Mouse (Mus musculus): ENCODE measurements around the gene Rsf1.

GRCm38 (mm10) chr7:97726080-97726479, 146.4 kb downstream of the Rsf1 start:
- TF ChIP-seq CTCF (IDR thresholded peaks at IDR 0.05; ENCODE audit: low read depth, low read length): no peak
- no peak for TF ChIP-seq TAL1 (conservative IDR thresholded peaks at IDR 0.05; ENCODE audit: low read depth, low read length)
- TF ChIP-seq GATA1 (IDR thresholded peaks at IDR 0.05; ENCODE audit: borderline replicate concordance, low read length): no peak
- TF ChIP-seq GATA2 (IDR thresholded peaks at IDR 0.05; ENCODE audit: borderline replicate concordance, low read depth, low read length): no peak
- TF ChIP-seq POLR2AphosphoS5 (IDR thresholded peaks at IDR 0.05; ENCODE audit: insufficient replicate concordance, low read depth, low read length): no peak
